In the genomic region with DNA sequence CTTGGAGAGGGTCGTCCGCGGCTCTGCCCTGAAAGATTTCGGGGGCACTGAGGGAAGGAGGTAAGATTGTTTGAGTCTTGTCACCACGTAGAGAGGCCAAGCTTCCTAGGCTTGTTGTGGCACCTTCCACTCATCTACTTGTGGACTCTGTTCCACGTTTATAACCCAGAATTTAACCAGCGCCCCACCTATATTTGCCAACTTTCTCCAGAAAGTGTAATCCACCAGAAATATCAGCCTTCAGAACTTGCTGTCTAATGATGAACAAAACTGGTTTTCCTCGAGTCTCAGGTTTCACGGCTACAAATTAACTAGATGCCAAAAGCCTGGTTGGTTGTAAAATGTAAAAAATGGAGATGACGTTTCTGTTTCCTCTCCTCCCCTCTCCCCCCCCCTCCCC, we compare ENCODE assay signal across 8 mouse cellular contexts. TPM values are rescaled to one million over a fixed set of nuclear protein-coding genes. Genes with fewer than 3 reads are reported as not detected.
DNase-seq lines count a peak whose midpoint lies in the region; ATAC-seq and TF ChIP-seq lines count a peak whose summit lies in the region.

No protein-coding gene starts in this region.

- H3K4me2 ChIP-seq in lung, embryonic 15.5 days, result peak overlapping the region; percentile 89
- H3K4me2 ChIP-seq in forebrain, embryonic 12.5 days, result peak overlapping the region; percentile 74
- peak overlapping the region; percentile 87 for H3K4me2 ChIP-seq in limb, embryonic 13.5 days (replicated peaks)

- peaks cover 4% of the 10 kb centered on the region; the same call in 1 of the 2 replicates for H3K36me3 ChIP-seq in lung, embryonic 15.5 days
- H3K36me3 ChIP-seq in forebrain, embryonic 12.5 days (replicated peaks), result peaks cover 20% of the 10 kb centered on the region
- peaks cover 16% of the 10 kb centered on the region for H3K36me3 ChIP-seq in limb, embryonic 13.5 days

- H3K27me3 ChIP-seq in lung, embryonic 15.5 days, result no peaks in the 10 kb centered on the region
- 0 out of 2 replicates have a peak, but pooled peaks cover 3% of the 10 kb centered on the region for H3K27me3 ChIP-seq in forebrain, embryonic 12.5 days
- no peaks in the 10 kb centered on the region for H3K27me3 ChIP-seq in limb, embryonic 13.5 days

- no peaks in the 10 kb centered on the region for H3K9me3 ChIP-seq in lung, embryonic 15.5 days
- H3K9me3 ChIP-seq in forebrain, embryonic 12.5 days, result no peaks in the 10 kb centered on the region
- H3K9me3 ChIP-seq in limb, embryonic 13.5 days, result no peaks in the 10 kb centered on the region

- DNase-seq in lung, postnatal 14 days, result no peak
- no peak for DNase-seq in layer of hippocampus, adult 9-11 months
- DNase-seq in spleen, postnatal 14 days (ENCODE audit: low spot score in 2 of 2), result no peak

- peaks cover 7% of the 10 kb centered on the region; the same call in 1 of the 2 replicates for H3K4me1 ChIP-seq in lung, embryonic 15.5 days
- H3K4me1 ChIP-seq in forebrain, embryonic 12.5 days, result peaks cover 21% of the 10 kb centered on the region; the same call in 1 of the 2 replicates
- 0 out of 2 replicates have a peak, but pooled peaks cover 2% of the 10 kb centered on the region for H3K4me1 ChIP-seq in limb, embryonic 13.5 days
- H3K4me1 ChIP-seq in olfactory bulb, adult 2 months (ENCODE audit: control insufficient read depth, insufficient read depth, low read length), result peaks cover 28% of the 10 kb centered on the region

- TF ChIP-seq CTCF in olfactory bulb, adult 2 months (IDR thresholded peaks at IDR 0.05; ENCODE audit: insufficient read depth, low read depth, low read length), result no peak

- peak overlapping the region; percentile 50 for H3K4me3 ChIP-seq in lung, embryonic 15.5 days
- H3K4me3 ChIP-seq in forebrain, embryonic 12.5 days (replicated peaks), result peak overlapping the region; percentile 53
- peak overlapping the region; percentile 57 for H3K4me3 ChIP-seq in limb, embryonic 13.5 days
- peak overlapping the region; percentile 54 for H3K4me3 ChIP-seq in olfactory bulb, adult 2 months (ENCODE audit: insufficient read depth, low read depth, low read length)

- WGBS in lung, embryonic 15.5 days, result under 1% methylated on average over 10 of the region's 10 CpGs
- WGBS in forebrain, embryonic 12.5 days, result 6% methylated on average over 10 of the region's 10 CpGs
- 2% methylated on average over 10 of the region's 10 CpGs for WGBS in limb, embryonic 13.5 days
- WGBS in olfactory bulb, adult 2 months, result 2% methylated on average over 10 of the region's 10 CpGs

- TF ChIP-seq POLR2A in olfactory bulb, adult 2 months (IDR thresholded peaks at IDR 0.05; ENCODE audit: insufficient read depth, low read depth, low read length), result no peak

- H3K27ac ChIP-seq in lung, embryonic 15.5 days, result peak overlapping the region; percentile 80
- peak overlapping the region; percentile 84 for H3K27ac ChIP-seq in forebrain, embryonic 12.5 days
- H3K27ac ChIP-seq in limb, embryonic 13.5 days, result peak overlapping the region; percentile 67; the same call in 1 of the 2 replicates
- peak overlapping the region; percentile 53 for H3K27ac ChIP-seq in olfactory bulb, adult 2 months (ENCODE audit: insufficient read depth, low read depth, low read length)

- H3K9ac ChIP-seq in lung, embryonic 15.5 days, result peak overlapping the region; percentile 44; the same call in 1 of the 2 replicates
- peak overlapping the region; percentile 70 for H3K9ac ChIP-seq in forebrain, embryonic 12.5 days
- H3K9ac ChIP-seq in limb, embryonic 13.5 days, result peak overlapping the region; percentile 70

- no peak for ATAC-seq in lung, embryonic 15.5 days (ENCODE audit: borderline replicate concordance, extremely low read depth, low FRiP score, low TSS enrichment)
- no peak for ATAC-seq in forebrain, embryonic 12.5 days (ENCODE audit: low FRiP score)
- ATAC-seq in limb, embryonic 13.5 days (ENCODE audit: low FRiP score, low read depth), result no peak
- no peak for ATAC-seq in monocyte, adult 5-6 weeks (replicated peaks; ENCODE audit: insufficient number of reproducible peaks, low FRiP score, low TSS enrichment, poor library complexity, severe bottlenecking)

RNA-seq across cellular contexts. Expression of a gene that starts 0.4 kb away (rescaled TPM):
- 9.8 and 10.2 TPM in 2 replicates for polyA plus RNA-seq in lung, embryonic 15.5 days (2015; fragmentation: Nextera tagmentation; extraction: Ambion mirVana)
- polyA plus RNA-seq in forebrain, embryonic 12.5 days (2016; fragmentation: Nextera tagmentation; extraction: Ambion mirVana), result 28.0 and 29.8 TPM in 2 replicates
- 11.0 and 12.5 TPM in 2 replicates for polyA plus RNA-seq in limb, embryonic 13.5 days (2015; fragmentation: Nextera tagmentation; extraction: Ambion mirVana)
- not detected in 2 replicates for polyA plus RNA-seq in olfactory bulb, adult 2 months (2012; ENCODE audit: insufficient read depth, insufficient read length, low replicate concordance, missing spikeins)
- total RNA-seq in monocyte, adult 5-6 weeks (2017), result 0.29 to 1.8 TPM (median 0.57 TPM) in 3 replicates

RNA-seq across cellular contexts. Expression of a gene that starts 0.6 kb away (rescaled TPM):
- polyA plus RNA-seq in lung, embryonic 15.5 days (2015; fragmentation: Nextera tagmentation; extraction: Ambion mirVana), result 0.37 and 0.39 TPM in 2 replicates
- 0.79 and 0.92 TPM in 2 replicates for polyA plus RNA-seq in forebrain, embryonic 12.5 days (2016; fragmentation: Nextera tagmentation; extraction: Ambion mirVana)
- polyA plus RNA-seq in limb, embryonic 13.5 days (2015; fragmentation: Nextera tagmentation; extraction: Ambion mirVana), result 0.09 and 0.20 TPM in 2 replicates
- not detected in 2 replicates for polyA plus RNA-seq in olfactory bulb, adult 2 months (2012; ENCODE audit: insufficient read depth, insufficient read length, low replicate concordance, missing spikeins)
- total RNA-seq in monocyte, adult 5-6 weeks (2017), result not detected in 3 replicates

RNA-seq across cellular contexts. Expression of a gene that starts 19.0 kb away (rescaled TPM):
- polyA plus RNA-seq in lung, embryonic 15.5 days (2015; fragmentation: Nextera tagmentation; extraction: Ambion mirVana), result 3.4 and 3.8 TPM in 2 replicates
- 5.2 and 6.5 TPM in 2 replicates for polyA plus RNA-seq in forebrain, embryonic 12.5 days (2016; fragmentation: Nextera tagmentation; extraction: Ambion mirVana)
- 3.5 and 4.1 TPM in 2 replicates for polyA plus RNA-seq in limb, embryonic 13.5 days (2015; fragmentation: Nextera tagmentation; extraction: Ambion mirVana)
- polyA plus RNA-seq in olfactory bulb, adult 2 months (2012; ENCODE audit: insufficient read depth, insufficient read length, low replicate concordance, missing spikeins), result not detected in 2 replicates
- 7.2 to 8.1 TPM (median 7.8 TPM) in 3 replicates for total RNA-seq in monocyte, adult 5-6 weeks (2017)

RNA-seq across cellular contexts. Expression of a gene that starts 31.8 kb away (rescaled TPM):
- 0.20 and 0.34 TPM in 2 replicates for polyA plus RNA-seq in lung, embryonic 15.5 days (2015; fragmentation: Nextera tagmentation; extraction: Ambion mirVana)
- polyA plus RNA-seq in forebrain, embryonic 12.5 days (2016; fragmentation: Nextera tagmentation; extraction: Ambion mirVana), result 3.4 and 4.0 TPM in 2 replicates
- polyA plus RNA-seq in limb, embryonic 13.5 days (2015; fragmentation: Nextera tagmentation; extraction: Ambion mirVana), result 0.73 and 0.76 TPM in 2 replicates
- polyA plus RNA-seq in olfactory bulb, adult 2 months (2012; ENCODE audit: insufficient read depth, insufficient read length, low replicate concordance, missing spikeins), result not detected in 2 replicates
- total RNA-seq in monocyte, adult 5-6 weeks (2017), result not detected in 3 replicates

RNA-seq across cellular contexts. Expression of a gene that starts 36.5 kb away (rescaled TPM):
- polyA plus RNA-seq in lung, embryonic 15.5 days (2015; fragmentation: Nextera tagmentation; extraction: Ambion mirVana), result 47.7 and 52.1 TPM in 2 replicates
- 17.0 and 19.1 TPM in 2 replicates for polyA plus RNA-seq in forebrain, embryonic 12.5 days (2016; fragmentation: Nextera tagmentation; extraction: Ambion mirVana)
- 44.1 and 46.0 TPM in 2 replicates for polyA plus RNA-seq in limb, embryonic 13.5 days (2015; fragmentation: Nextera tagmentation; extraction: Ambion mirVana)
- not detected in 2 replicates for polyA plus RNA-seq in olfactory bulb, adult 2 months (2012; ENCODE audit: insufficient read depth, insufficient read length, low replicate concordance, missing spikeins)
- 35.6 to 51.2 TPM (median 43.7 TPM) in 3 replicates for total RNA-seq in monocyte, adult 5-6 weeks (2017)

Comparison
In these comparisons a context has a peak if more than half of its experiments do, and no peak if none do; other contexts are left out.
1. RNA of a gene that starts 0.4 kb away (polyA plus RNA-seq): 28.0 to 29.8 TPM in forebrain, embryonic 12.5 days, 11.0 to 12.5 TPM in limb, embryonic 13.5 days and 9.8 to 10.2 TPM in lung, embryonic 15.5 days; not detected in olfactory bulb, adult 2 months; every median in the first group is over 10 times any median in the second.
2. Peak in every context shown above with its lines, with median percentiles within 50 percentile points of each other: H3K27ac ChIP-seq, H3K4me2 ChIP-seq, H3K4me3 ChIP-seq and H3K9ac ChIP-seq.